Mouse (Mus musculus) embryonic facial prominence, embryonic 10.5 days (tissue): ENCODE measurements around the gene Mustn1. TPM values are rescaled to one million over a fixed set of nuclear protein-coding genes. Genes with fewer than 3 reads are reported as not detected.

Experiments
- DNase-seq: peaks from one replicate; pipeline ENCODE4 v3.0.0-alpha.2; 2017; ENCODE audit warnings: low spot score
- H3K27ac ChIP-seq: fragments of 300-500 bp; sonication (generic); replicated peaks from 2 replicates; pipeline ENCODE4 v1.5.1; 2016; ENCODE audit warnings: mild to moderate bottlenecking
- H3K27me3 ChIP-seq: fragments of 300-500 bp; sonication (generic); replicated peaks from 2 replicates; pipeline ENCODE4 v1.6.1; 2016; ENCODE audit warnings: low read depth, mild to moderate bottlenecking; ENCODE audit not compliant: poor library complexity, severe bottlenecking
- H3K36me3 ChIP-seq: fragments of 300-500 bp; sonication (generic); replicated peaks from 2 replicates; pipeline ENCODE4 v1.6.1; 2016; ENCODE audit warnings: mild to moderate bottlenecking, moderate library complexity
- H3K4me1 ChIP-seq: fragments of 300-500 bp; sonication (generic); 2 replicates; pipeline ENCODE4 v1.6.1; 2016
- H3K4me3 ChIP-seq: fragments of 300-500 bp; sonication (generic); 2 replicates; pipeline ENCODE4 v1.5.1; 2016; ENCODE audit warnings: mild to moderate bottlenecking, moderate library complexity
- H3K9me3 ChIP-seq: fragments of 300-500 bp; sonication (generic); 2 replicates; pipeline ENCODE4 v1.6.1; 2016; ENCODE audit warnings: mild to moderate bottlenecking
- WGBS: fragments of 180-500 bp; shearing (Covaris S2); methylation state at CpG from one replicate; pipeline ENCODE4 v1.1.7; 2016; 5-methylcytosine and 5-hydroxymethylcytosine counted together
- polyA plus RNA-seq: library from polyadenylated mRNA; unstranded; fragments of >200 nt; fragmentation: Nextera tagmentation; extraction: Ambion mirVana; gene quantifications from 2 replicates; pipeline ENCODE4 v1.2.1, GENCODE M21; 2016

The Mustn1 gene
- 0.52 and 0.67 TPM in 2 replicates for polyA plus RNA-seq

- Histone ChIP-seq H3K27ac (peak within 1 kb of the TSS; percentile 52), H3K36me3 (peaks cover 31% of the 10 kb centered on the region), H3K4me3 (no peak within 1 kb of the TSS), H3K4me1 (peaks cover 30% of the 10 kb centered on the region; the same call in 1 of the 2 replicates), H3K9me3 (no peaks in the 10 kb centered on the region), H3K27me3 (no peaks in the 10 kb centered on the region)
- whole genome bisulfite sequencing: 82% methylated on average over 11 of the region's 11 CpGs
- no peak for DNase-seq
Observed at GRCm38 (mm10) chr14:30878958-30879571, at the start of gene Mustn1. Gene Mustn1, plus strand, starts transcription at chr14:30879200.

GRCm38 (mm10) chr14:30837416-30837996 is 41.5 kb upstream of the Mustn1 start:
- Histone ChIP-seq H3K9me3 (no peaks in the 10 kb centered on the region), H3K27me3 (no peaks in the 10 kb centered on the region), H3K4me1 (no peaks in the 10 kb centered on the region), H3K27ac (no peak overlapping the region), H3K36me3 (peaks cover 46% of the 10 kb centered on the region), H3K4me3 (no peak overlapping the region)
- DNase-seq: no peak
- WGBS: 92% methylated on average over 14 of the region's 14 CpGs

- Histone ChIP-seq H3K4me3 (no peak overlapping the region), H3K36me3 (peaks cover 29% of the 10 kb centered on the region), H3K27me3 (no peaks in the 10 kb centered on the region), H3K9me3 (no peaks in the 10 kb centered on the region), H3K27ac (no peak overlapping the region), H3K4me1 (no peaks in the 10 kb centered on the region; the same call in 1 of the 2 replicates)
- no peak for DNase-seq
- 86% methylated on average over 3 of the region's 3 CpGs for WGBS
Observed at GRCm38 (mm10) chr14:30843701-30844100, 35.3 kb upstream of the Mustn1 start.

- Histone ChIP-seq H3K4me1 (no peaks in the 10 kb centered on the region), H3K27me3 (no peaks in the 10 kb centered on the region), H3K36me3 (peaks cover 7% of the 10 kb centered on the region; the same call in 1 of the 2 replicates), H3K4me3 (no peak overlapping the region), H3K27ac (no peak overlapping the region), H3K9me3 (no peaks in the 10 kb centered on the region)
- DNase-seq: no peak
- WGBS: 90% methylated on average over 5 of the region's 5 CpGs
Observed at GRCm38 (mm10) chr14:30850504-30850903, 28.5 kb upstream of the Mustn1 start.

- no peak for DNase-seq
- Histone ChIP-seq H3K27ac (no peak overlapping the region), H3K4me3 (no peak overlapping the region), H3K9me3 (no peaks in the 10 kb centered on the region), H3K36me3 (no peaks in the 10 kb centered on the region), H3K27me3 (no peaks in the 10 kb centered on the region), H3K4me1 (no peaks in the 10 kb centered on the region)
- WGBS: 94% methylated on average over 5 of the region's 5 CpGs
Observed at GRCm38 (mm10) chr14:30852325-30852724, 26.7 kb upstream of the Mustn1 start.

- no peaks in the 10 kb centered on the region for H3K9me3 ChIP-seq
- H3K36me3 ChIP-seq: no peaks in the 10 kb centered on the region; the same call in 1 of the 2 replicates
- no peak for DNase-seq
- WGBS: 92% methylated on average over 3 of the region's 3 CpGs
- no peaks in the 10 kb centered on the region for H3K27me3 ChIP-seq
- H3K4me3 ChIP-seq: no peak overlapping the region
- no peak overlapping the region for H3K27ac ChIP-seq
- no peaks in the 10 kb centered on the region for H3K4me1 ChIP-seq
Observed at GRCm38 (mm10) chr14:30855316-30855715, 23.7 kb upstream of the Mustn1 start.

- DNase-seq: no peak
- Histone ChIP-seq H3K27ac (no peak overlapping the region), H3K4me1 (no peaks in the 10 kb centered on the region), H3K9me3 (no peaks in the 10 kb centered on the region), H3K4me3 (no peak overlapping the region), H3K36me3 (no peaks in the 10 kb centered on the region; the same call in 1 of the 2 replicates), H3K27me3 (no peaks in the 10 kb centered on the region)
- WGBS: 90% methylated on average over 10 of the region's 10 CpGs
Observed at GRCm38 (mm10) chr14:30856885-30857507, 22.0 kb upstream of the Mustn1 start.

GRCm38 (mm10) chr14:30857990-30858389 is 21.0 kb upstream of the Mustn1 start:
- Histone ChIP-seq H3K9me3 (no peaks in the 10 kb centered on the region), H3K36me3 (no peaks in the 10 kb centered on the region; the same call in 1 of the 2 replicates), H3K4me1 (no peaks in the 10 kb centered on the region), H3K27me3 (no peaks in the 10 kb centered on the region), H3K27ac (no peak overlapping the region), H3K4me3 (no peak overlapping the region)
- WGBS: 71% methylated on average over 4 of the region's 4 CpGs
- no peak for DNase-seq

- no peak overlapping the region for H3K4me3 ChIP-seq
- 0 out of 2 replicates have a peak overlapping the region, but pooled peaks have one; percentile 36 for H3K27ac ChIP-seq
- 78% methylated on average over 16 of the region's 16 CpGs for WGBS
Observed at GRCm38 (mm10) chr14:30861421-30862125, 17.4 kb upstream of the Mustn1 start.

GRCm38 (mm10) chr14:30862368-30862767 is 16.6 kb upstream of the Mustn1 start:
- H3K36me3 ChIP-seq: peaks cover 25% of the 10 kb centered on the region
- no peak for DNase-seq
- no peak overlapping the region for H3K4me3 ChIP-seq
- no peaks in the 10 kb centered on the region for H3K27me3 ChIP-seq
- H3K4me1 ChIP-seq: no peaks in the 10 kb centered on the region
- WGBS: 89% methylated on average over 9 of the region's 9 CpGs
- no peak overlapping the region for H3K27ac ChIP-seq
- H3K9me3 ChIP-seq: no peaks in the 10 kb centered on the region

More at GRCm38 (mm10) chr14:30861421-30862125, 17.4 kb upstream of the Mustn1 start:
- no peak for DNase-seq
- Histone ChIP-seq H3K27me3 (no peaks in the 10 kb centered on the region), H3K36me3 (peaks cover 20% of the 10 kb centered on the region), H3K9me3 (no peaks in the 10 kb centered on the region), H3K4me1 (no peaks in the 10 kb centered on the region)

GRCm38 (mm10) chr14:30865311-30865710 is 13.7 kb upstream of the Mustn1 start:
- DNase-seq: no peak

GRCm38 (mm10) chr14:30867042-30867441 is 12.0 kb upstream of the Mustn1 start:
- peaks cover 16% of the 10 kb centered on the region for H3K4me1 ChIP-seq
- H3K27ac ChIP-seq: no peak overlapping the region
- no peaks in the 10 kb centered on the region for H3K9me3 ChIP-seq
- no peaks in the 10 kb centered on the region for H3K27me3 ChIP-seq
- peak; percentile 75 for DNase-seq
- 34% methylated on average over 5 of the region's 5 CpGs for WGBS
- H3K36me3 ChIP-seq: peaks cover 52% of the 10 kb centered on the region
- no peak overlapping the region for H3K4me3 ChIP-seq

More at GRCm38 (mm10) chr14:30865311-30865710, 13.7 kb upstream of the Mustn1 start:
- Histone ChIP-seq H3K27me3 (no peaks in the 10 kb centered on the region), H3K36me3 (peaks cover 40% of the 10 kb centered on the region), H3K4me3 (no peak overlapping the region), H3K27ac (no peak overlapping the region), H3K4me1 (peaks cover 12% of the 10 kb centered on the region), H3K9me3 (no peaks in the 10 kb centered on the region)
- WGBS: 78% methylated on average over 3 of the region's 3 CpGs
